Mouse (Mus musculus) left cerebral cortex, adult 8-10 months (tissue): Measurements from ENCODE around the gene Lgals7. TPM values are rescaled to one million over a fixed set of nuclear protein-coding genes. Genes with fewer than 3 reads are reported as not detected.

Experiments
- DNase-seq, 2 experiments: peaks; one replicate each; pipeline ENCODE4 v3.0.0; 2022; ENCODE audit warnings: low spot score in 2 of 2
- total RNA-seq, 4 experiments: library from RNA; stranded (reverse); gene quantifications; 2 replicates each; pipeline ENCODE4 v1.2.4; 2022

Lgals7 gene
- total RNA-seq, 4 experiments from 2014 or later = not detected

DNA sequence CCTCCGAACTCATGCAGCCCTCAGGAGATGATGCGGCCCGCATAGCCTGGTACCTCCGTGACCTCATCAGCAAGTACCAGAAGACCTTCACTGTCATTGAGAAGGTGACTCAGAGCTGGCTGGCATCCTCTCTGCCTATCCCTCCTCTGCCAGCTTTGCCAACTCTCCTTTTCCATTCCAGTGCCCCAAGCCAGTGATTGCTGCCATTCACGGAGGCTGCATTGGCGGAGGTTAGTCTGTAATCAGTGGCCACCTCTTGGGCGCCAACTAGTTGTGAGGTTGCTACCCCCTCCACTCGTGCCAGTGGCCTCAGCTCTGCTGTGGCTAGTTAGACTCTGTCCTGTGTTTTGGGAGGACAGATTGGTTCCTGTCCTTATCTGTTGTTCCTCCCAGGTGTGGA, 33.8 kb upstream of the Lgals7 start:
- DNase-seq = no peak

DNA sequence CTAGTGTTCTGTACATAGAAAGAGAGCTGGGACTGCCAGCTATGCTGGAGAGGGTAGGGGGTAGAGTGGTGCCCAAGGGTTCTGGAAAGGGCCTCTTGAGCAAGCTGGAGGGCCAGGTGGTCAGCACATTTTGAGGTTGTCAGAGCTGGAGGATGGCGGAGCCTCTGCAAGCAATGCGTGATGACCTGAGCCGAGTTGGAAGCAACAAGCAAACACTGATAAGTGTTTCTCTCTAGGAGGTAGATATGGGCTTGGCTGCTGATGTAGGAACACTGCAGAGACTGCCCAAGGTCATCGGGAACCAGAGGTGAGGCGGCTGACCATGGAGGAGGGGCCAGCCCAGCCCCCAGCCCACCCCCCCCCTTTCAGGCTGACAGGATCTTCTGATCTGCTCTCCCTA, 32.7 kb upstream of the Lgals7 start:
- DNase-seq = no peak

DNA sequence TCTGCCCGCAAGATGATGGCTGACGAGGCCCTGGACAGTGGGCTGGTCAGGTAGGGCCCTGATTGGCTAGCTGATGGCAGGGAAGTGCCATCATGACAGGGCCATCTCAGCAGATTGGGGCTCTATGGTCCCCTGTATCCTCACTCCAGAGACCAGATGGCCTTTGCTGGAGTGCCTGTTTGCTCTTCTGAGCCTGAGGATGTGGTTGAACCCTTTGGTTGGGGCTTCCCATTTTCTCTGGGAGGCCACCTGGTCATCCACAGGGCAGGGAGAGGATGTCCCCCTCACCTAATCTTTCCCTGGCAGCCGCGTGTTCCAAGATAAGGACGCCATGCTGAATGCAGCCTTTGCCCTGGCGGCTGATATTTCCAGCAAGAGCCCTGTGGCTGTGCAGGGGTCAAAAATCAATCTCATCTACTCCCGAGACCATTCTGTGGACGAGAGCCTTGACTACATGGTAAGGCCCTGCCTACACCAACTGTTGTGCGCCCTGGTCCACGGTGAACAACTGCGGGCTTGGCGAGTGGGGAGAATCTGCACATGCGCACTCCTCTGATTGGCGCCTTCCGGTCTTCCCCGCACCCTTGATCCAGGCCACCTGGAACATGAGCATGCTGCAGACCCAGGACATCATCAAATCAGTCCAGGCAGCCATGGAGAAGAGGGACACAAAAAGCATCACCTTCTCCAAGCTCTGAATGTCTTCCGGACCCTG, 32.1 kb upstream of the Lgals7 start:
- DNase-seq = no peak

DNA sequence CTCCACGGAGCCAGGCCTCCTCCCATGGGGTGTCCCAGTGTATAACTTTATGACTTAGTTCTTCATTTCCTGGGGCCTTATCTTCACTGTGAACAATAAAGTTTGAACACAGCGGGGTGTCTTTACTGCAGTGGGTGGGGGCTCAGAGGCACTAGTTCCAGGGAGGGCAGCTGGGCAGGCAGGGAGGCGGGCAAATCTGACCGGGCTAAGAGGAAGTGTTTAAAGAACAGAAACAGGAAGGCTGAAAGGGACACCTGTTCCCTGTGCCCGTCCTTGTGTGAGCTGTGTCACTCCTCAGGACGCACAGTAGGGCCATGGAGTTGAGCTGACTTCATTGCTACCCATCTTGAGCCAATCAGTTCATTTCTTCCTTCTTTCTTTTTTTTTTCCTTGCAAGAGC, 31.5 kb upstream of the Lgals7 start:
- DNase-seq = no peak

DNA sequence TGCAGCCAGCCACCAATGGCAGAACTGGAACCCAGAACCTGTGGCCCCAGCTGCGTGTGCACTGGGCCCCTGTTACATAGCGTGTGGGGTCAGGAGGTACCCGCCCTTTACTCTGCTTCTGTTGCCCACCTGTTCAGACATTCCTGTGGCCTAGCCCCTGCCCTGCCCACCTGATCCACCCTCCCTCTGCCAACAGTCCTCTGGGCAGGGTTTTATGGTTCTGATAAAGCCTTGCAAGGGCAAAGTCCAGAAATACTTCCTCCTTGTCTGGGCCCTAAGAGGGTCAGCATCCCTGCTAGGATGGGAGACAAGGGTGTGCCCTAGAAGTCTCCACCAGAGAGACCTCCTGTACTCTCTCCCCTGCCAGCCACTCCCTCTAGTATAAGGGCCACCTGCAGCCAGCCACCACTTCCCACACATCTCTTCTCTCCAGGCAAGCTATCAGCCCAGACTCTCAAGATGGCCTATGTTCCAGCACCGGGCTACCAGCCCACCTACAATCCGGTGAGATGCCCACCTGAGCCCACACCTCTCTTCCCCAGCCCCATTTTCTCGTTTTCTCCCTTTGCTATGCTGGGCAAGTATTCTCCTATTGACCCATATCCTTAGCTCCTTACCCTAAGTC, 29.8 kb upstream of the Lgals7 start, which contains the start of gene Lgals4:
Gene Lgals4, plus strand, starts transcription at position 132 of the 625 bp plus-strand sequence.
- DNase-seq = no peak

DNA sequence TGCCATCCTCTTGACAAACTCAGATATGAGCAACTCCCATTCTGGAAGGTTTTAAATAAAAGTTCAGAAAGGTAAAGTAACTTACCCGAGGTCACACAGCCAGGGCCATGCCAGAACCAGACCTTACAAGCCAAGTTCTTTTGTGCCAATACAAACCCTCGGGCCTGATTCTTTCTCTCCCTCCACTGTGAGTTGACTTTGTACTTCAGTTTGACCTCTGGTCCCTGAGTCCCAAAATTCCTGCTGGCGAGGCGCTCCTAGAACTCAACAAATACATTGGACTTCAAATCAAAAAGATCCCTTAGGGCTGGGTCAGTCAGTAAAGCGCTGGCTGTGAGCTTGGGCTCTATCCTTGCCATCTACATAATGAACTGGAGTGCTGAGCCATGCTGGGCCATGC, 26.7 kb upstream of the Lgals7 start:
- DNase-seq = no peak

DNA sequence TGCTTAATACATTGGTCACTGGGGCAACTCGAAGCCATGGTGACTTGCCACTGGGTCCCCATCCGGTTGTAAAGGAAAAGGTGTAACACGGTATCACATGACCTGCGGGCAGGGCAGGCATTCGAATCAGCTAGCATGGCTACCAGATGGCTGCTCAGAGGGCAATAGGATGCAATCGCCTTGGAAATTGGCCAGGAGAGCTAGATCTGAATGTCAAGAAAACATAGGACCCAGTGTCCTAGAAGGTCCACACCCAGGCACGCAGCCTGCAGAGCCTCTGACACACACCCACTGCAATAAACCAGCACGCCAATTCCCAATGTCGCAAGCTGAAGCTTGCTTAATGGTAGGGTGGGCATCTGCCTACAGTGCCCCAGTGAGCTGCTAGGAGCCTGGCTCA, 25.3 kb upstream of the Lgals7 start:
- DNase-seq = no peak

DNA sequence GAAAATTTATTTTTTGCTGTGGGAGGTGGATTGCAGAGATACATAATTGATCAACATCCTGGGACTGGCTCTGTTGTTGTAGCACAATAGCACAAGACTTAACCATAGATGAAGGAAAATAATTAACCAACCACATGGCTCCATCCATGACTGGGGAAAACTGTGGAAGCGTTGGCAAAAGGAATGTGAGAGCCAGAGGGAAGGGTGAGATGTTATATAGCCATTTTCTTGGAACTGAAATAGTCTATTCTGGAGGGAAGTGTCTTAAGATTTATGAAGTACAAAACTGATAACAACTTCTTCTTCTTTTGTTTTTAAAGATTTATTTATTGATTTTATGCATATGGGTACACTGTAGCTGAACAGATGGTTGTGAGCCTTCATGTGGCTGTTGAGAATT, 16.4 kb upstream of the Lgals7 start:
- no peak for DNase-seq

DNA sequence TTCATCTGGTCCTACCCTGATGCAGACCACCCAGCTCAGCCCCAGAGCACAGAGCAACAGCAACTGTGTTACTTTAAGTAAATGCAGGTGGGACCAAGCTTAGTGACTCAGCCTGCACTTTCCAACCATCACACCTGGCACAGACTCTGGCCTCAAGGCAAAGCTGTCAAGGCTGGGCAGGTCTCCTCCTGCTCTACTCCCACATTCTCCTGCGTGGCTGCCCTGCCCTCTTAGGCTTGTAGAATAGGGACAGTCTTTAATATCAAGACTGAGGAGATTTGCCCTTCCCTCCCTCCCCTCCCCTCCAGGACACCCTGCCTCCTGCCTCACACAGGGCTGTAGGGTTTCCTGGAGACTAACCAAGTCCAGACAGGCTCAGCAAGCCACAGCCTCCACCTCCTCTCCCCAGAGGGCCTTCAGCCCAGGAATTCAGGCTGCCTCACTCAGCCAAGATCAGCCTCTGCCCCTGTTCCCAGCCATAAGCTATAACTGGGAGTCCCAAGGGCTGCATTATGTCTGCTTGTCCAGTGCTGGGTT, 13.9 kb upstream of the Lgals7 start:
- DNase-seq = no peak

DNA sequence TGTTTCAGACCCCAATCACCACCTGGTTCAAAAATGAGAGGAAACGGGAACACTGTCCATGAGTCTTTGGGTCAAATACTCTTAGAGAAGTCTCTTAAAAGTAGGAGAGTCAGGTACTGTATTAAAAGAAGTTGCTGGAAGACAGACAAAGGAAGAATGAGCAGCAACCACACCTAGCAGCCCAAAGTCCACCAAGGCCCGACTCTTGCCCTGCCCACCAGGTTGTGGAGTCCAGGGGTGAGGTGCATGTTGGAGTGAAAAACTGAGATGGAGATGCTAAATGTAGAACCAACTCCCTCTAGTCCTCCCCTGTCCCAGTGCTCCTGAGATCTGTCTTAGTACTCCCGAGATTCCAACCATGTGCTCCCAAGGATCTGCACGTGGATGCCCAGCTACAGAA, 13.0 kb upstream of the Lgals7 start:
- no peak for DNase-seq

DNA sequence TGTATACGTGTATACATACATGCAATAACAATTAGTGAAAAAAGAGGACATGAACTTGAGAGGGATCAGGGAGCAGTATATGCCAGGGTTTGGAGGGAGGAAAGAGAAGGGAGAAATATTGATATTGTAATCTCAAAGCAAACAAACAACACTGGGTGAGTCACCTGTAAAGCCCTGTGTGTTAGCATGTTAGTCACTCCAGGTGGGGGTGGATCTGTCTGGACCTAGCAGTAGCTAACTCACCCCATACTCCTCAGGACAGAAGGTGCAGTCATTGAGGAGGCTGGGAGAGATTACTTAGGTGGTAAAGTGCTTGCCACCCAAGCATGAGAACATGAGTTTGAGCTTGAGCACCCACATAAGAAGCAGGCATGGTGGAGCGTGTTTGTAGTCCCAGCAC, 3.7 kb upstream of the Lgals7 start:
- no peak for DNase-seq

DNA sequence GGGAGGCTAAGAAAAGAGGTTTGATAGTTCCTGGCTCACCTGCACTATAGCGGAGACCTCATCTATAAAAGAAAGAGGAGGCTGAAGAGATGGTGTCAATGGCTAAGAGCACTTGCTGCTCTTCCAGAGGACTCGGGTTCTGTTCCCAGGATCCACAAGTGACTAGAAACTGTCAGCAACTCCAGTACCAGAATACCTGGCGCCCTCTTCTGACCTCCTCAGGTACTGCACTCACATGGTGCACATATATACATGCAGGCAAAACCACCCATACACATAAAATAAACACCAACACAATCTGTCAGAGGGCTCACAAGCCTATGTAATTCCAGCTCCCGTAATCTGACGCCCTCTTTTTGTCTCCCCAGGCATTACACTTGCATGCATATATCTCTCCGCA, 2.8 kb upstream of the Lgals7 start:
- DNase-seq = no peak

DNA sequence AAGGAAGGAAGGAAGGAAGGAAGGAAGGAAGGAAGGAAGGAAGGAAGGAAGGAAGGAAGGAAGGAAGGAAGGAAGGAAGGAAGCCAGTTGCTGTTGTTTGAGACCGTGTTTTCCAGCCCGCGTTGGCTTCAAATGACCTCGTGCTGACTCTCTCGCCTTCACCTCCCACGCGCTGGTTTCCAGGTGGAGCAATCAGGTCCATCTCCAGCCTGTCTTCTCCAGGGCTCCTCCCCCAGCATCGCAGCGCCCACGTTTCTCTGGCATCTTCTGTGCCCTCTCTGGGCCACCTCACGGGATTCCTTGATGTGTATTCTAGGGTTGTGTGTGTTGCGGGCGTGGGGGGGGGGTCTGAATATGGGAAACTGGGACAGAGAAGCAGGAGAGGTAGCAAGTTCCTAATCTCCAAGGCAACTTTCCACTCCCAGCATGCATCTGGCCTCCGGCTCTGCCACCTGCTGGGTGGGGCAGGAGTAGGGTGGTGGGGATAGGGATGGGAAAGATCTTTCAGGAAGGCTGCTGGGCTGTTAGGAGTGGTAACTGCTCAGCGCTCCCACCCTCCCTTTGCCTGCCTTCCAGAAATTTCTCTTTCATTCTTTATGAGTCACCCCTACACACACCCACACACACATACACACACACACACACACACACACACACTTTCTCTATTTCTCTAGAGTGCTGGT, 695 bp upstream of the Lgals7 start:
- peak; percentile 43 to 79 for DNase-seq

DNA sequence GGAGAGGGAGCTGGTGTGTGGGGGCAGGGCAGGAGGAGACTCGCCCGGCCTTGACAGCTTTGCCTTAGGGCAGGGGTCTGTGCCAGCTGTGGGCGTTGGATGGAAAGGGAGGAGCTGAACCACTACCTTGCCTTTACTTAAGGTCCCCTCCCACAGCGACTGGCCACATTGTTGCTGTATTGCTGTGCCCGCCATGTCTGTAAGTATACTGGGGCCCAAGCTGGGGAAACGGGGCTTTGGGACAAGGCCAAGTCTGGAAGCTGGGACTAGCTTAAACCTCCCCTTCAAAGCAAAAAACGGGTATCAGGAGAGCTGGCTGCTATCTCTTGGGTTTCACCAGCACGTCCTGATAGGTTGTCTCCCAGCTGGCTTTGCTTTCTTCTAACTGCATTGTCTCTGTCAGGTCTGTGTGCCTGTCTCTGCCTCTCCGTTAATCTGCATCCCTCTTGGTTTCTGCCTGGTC, 666 bp downstream of the Lgals7 start:
- DNase-seq = no peak

DNA sequence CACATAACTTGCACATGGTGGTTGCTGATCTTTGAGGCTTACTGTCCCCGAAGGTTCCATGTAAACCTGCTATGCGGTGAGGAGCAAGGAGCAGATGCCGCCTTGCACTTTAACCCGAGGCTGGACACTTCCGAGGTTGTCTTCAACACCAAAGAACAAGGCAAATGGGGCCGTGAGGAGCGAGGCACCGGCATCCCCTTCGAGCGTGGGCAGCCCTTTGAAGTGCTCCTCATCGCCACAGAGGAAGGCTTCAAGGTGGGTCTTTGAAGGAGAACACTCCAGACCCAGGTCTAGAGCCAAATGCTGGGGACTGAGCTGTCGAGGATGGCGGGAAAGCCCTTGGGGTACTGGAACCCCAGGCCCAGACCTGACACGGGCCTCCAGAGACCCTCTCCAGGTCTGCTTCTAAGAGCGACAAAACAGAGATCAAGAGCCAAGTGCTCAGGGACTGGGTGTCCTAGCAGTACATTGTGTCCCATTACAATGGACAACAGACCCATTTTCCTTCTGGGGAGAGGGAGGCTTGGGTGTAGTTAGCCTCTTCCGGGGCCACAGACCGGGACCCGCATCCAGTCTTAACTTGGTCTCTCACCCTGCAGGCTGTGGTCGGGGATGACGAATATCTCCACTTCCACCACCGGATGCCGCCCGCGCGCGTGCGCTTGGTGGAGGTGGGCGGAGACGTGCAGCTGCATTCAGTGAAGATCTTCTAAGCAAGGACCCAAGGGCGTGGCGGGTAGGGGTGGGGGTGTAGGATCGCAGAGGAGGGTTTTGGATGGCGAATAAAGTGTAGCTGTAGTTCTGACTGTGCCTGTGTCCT, 2.0 kb downstream of the Lgals7 start:
- DNase-seq = peak; percentile 80 to 86

DNA sequence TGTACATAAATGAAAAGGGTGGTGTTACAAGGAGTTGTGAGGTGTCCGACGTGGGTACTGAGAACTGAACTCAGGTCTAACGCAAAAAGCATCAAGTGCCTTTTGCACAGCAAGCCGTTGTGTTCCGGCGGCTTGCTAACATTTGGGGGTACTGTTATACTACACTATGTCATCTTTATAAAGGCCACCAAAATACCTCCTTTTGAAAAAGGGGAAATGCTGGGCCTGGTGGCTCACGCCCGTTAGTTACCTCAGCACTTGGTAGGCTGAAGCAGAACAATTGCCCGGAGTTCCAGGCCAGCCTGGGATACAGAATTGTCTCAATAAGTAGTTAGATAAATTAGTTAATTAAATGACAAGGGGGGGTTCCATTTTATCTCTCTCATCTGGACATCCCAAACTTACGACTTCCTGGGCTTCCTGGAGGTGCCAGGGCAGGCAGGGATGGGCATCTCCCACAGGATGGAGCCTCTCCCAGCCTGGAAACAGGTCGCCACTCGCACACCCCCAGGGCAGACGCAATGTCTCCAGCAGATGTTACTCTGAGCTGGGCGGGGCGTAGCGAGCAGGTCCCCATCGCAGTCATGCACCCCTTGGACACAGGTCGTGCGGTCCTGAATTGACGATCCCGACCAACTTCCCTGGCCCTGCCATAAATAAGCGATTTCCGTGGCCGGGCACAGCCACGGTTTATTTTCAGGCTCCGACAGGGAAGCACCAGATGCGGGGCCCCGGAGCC, 3.3 kb downstream of the Lgals7 start:
- DNase-seq = no peak

DNA sequence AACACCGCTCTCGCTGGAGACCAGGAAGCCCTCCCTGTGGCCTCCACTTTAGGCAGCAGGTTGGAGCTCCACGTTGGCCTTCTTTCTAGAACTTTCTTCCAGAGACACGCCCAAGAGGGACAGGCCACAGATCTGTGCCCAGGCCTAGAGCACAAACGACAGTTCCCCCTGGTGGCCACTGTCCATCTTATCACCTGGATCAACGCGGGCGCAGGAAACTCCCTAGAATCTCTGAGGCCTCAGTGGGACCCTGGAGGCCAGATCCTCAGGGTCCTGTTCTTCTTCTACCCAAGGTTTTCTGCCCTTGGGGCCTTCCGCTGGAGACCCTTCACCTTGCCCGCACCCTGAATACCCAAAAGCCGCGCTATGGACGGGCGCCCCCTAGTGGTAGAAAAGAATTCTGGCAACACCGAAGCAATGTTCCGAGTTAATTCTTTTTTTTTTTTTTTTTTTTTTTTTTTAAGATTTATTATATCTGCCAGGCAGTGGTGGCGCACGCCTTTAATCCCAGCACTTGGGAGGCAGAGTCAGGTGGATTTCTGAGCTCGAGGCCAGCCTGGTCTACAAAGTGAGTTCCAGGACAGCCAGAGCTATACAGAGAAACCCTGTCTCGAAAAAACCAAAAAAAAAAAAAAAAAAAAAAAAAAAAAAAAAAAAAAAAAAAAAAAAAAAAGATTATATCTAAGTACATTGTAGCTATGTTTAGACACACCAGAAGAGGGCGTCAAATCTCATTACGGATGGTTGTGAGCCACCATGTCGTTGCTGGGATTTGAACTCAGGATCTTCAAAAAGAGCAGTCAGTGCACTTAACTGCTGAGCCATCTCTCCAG, 4.1 kb downstream of the Lgals7 start:
- DNase-seq = peak in 1 of 2 experiments; percentile 43

DNA sequence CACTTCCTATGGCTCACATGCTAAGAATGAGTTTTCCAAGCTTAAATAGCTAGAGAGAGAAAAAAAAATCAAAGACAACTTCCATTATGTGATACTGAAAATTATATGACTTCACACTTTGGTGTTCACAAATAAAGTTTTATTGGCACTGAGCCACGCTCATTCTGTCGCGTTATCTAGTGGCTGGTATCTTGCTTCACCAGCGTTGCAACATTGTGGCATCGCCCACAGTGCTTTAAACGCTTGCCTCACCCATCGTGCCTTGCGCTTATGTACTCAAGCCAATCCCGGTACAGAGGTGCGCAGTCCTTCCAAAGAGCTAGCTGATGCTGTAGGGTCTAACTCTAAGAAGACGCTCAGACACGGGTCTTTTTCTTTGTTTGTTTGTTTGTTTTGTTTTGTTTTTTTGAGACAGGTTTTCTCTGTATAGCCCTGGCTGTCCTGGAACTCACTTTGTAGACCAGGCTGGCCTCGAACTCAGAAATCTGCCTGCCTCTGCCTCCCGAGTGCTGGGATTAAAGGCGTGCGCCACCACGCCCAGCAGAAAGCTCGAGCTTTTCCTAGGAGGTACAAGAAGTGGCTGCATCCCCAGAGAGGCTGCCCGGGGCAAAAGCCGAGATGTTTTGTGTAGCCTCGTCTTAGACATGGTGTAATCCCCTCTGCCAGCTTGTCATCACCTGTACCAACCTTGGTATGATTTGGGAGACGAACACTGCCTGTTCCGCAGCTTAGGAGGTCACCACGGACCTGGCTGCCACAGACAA, 7.4 kb downstream of the Lgals7 start:
- DNase-seq = no peak

DNA sequence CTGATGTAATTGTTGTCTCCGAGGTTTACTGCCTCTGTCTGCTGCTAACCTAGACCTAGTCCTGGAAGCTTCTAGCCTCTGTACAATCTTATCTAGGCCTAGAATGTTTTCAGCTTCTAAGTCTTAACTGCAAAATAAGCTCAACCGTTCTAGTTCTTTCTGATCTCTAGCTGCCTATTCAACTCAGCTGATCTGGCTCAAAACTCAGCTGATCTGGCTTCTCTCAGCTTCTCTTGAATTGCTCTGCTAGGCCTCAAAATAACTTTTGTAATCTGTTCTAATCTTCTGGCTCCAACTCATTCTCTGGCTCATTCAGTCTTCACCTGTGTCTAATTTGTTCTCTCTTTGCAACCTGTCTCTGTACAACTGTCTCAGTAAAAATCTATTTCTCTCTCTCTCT, 10.9 kb downstream of the Lgals7 start:
- DNase-seq = no peak
